ENCODE assay signal across 9 mouse cellular contexts in the genomic region with DNA sequence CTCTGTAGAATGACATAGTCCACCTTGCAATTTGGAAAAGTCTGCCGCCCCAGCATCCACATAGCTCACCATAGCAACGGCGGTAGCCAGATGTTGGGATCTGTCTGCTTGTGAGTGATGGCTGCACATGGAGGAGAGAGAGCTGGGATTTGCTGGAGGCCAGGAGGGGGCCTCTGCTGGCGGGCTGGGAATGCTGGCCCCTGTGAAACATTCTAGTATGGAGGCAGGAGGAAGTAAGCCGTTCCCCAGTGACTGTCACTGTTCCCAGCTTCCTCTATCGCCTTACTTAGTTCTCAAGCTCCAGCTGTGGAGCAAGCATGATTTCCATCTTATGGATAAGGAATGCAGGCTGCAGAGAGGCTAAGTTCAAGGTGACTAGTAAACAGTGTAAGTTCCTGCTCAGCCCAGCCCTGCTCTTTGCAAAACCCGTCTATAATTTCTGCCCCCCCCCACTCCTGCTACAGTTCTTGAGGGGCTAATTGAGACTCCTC. TPM values are rescaled to one million over a fixed set of nuclear protein-coding genes. Genes with fewer than 3 reads are reported as not detected.
A peak's percentile ranks its signal among the peaks of the same experiment; 100 is the strongest.
DNase-seq lines count a peak whose midpoint lies in the region; ATAC-seq lines count a peak whose summit lies in the region.
"Had no signal": no experiment of that assay in that cellular context is flagged by ENCODE, and none has a peak within 500 bp of the region (broad histone marks: within the 10 kb centered on the region; RNA-seq: fewer than 3 reads in every experiment).

No protein-coding gene starts in this region.

- peak; percentile 90 for ATAC-seq in embryonic facial prominence, embryonic 14.5 days (ENCODE audit: low read depth)
- peak; percentile 75 for ATAC-seq in hindbrain, embryonic 12.5 days (ENCODE audit: low FRiP score)
- peak; percentile 48 for ATAC-seq in midbrain, embryonic 15.5 days (replicated peaks)

- H3K4me1 ChIP-seq in embryonic facial prominence, embryonic 14.5 days (ENCODE audit: control insufficient read depth, insufficient read depth, low read length), result peaks cover 18% of the 10 kb centered on the region
- peaks cover 17% of the 10 kb centered on the region for H3K4me1 ChIP-seq in hindbrain, embryonic 12.5 days
- peaks cover 23% of the 10 kb centered on the region for H3K4me1 ChIP-seq in midbrain, embryonic 15.5 days

- H3K9me3 ChIP-seq in embryonic facial prominence, embryonic 14.5 days (ENCODE audit: control insufficient read depth, low read length), result no peaks in the 10 kb centered on the region
- no peaks in the 10 kb centered on the region for H3K9me3 ChIP-seq in hindbrain, embryonic 12.5 days (replicated peaks)
- no peaks in the 10 kb centered on the region for H3K9me3 ChIP-seq in midbrain, embryonic 15.5 days

- 0 out of 2 replicates have a peak overlapping the region, but pooled peaks have one; percentile 7 for H3K4me2 ChIP-seq in embryonic facial prominence, embryonic 14.5 days (ENCODE audit: low read depth, low read length)
- no peak overlapping the region for H3K4me2 ChIP-seq in hindbrain, embryonic 12.5 days (replicated peaks)
- no peak overlapping the region for H3K4me2 ChIP-seq in midbrain, embryonic 15.5 days

- no peaks in the 10 kb centered on the region for H3K27me3 ChIP-seq in embryonic facial prominence, embryonic 14.5 days (replicated peaks; ENCODE audit: control insufficient read depth, insufficient read depth, low read length)
- H3K27me3 ChIP-seq in hindbrain, embryonic 12.5 days, result no peaks in the 10 kb centered on the region
- H3K27me3 ChIP-seq in midbrain, embryonic 15.5 days (replicated peaks), result no peaks in the 10 kb centered on the region

- 3% methylated on average over 7 of the region's 7 CpGs for WGBS in embryonic facial prominence, embryonic 14.5 days
- 7% methylated on average over 7 of the region's 7 CpGs for WGBS in hindbrain, embryonic 12.5 days
- 14% methylated on average over 7 of the region's 7 CpGs for WGBS in midbrain, embryonic 15.5 days

- DNase-seq in heart, adult 18-20 months, result peak; percentile 28 to 39
- DNase-seq in heart, postnatal 25 days (ENCODE audit: low spot score), result no peak
- DNase-seq in embryonic facial prominence, embryonic 14.5 days (ENCODE audit: low spot score), result peak; percentile 88
- no peak for DNase-seq in adrenal gland, adult 18-20 months (ENCODE audit: low spot score in 2 of 2)
- no peak for DNase-seq in layer of hippocampus, adult 9-10 months (ENCODE audit: low spot score)
- no peak for DNase-seq in cerebellum, adult 11-12 months

- H3K27ac ChIP-seq in embryonic facial prominence, embryonic 14.5 days (replicated peaks; ENCODE audit: low read depth, low read length), result peak overlapping the region; percentile 83
- H3K27ac ChIP-seq in hindbrain, embryonic 12.5 days, result peak overlapping the region; percentile 75
- H3K27ac ChIP-seq in midbrain, embryonic 15.5 days, result peak overlapping the region; percentile 27; the same call in 1 of the 2 replicates
- H3K27ac ChIP-seq: liver, embryonic 14.5 days had no signal

- H3K9ac ChIP-seq in embryonic facial prominence, embryonic 14.5 days (ENCODE audit: low read depth, low read length), result no peak overlapping the region; the same call in 1 of the 2 replicates
- no peak overlapping the region for H3K9ac ChIP-seq in hindbrain, embryonic 12.5 days
- H3K9ac ChIP-seq in midbrain, embryonic 15.5 days, result no peak overlapping the region
- H3K9ac ChIP-seq: liver, embryonic 14.5 days had no signal

- peaks cover 62% of the 10 kb centered on the region for H3K36me3 ChIP-seq in embryonic facial prominence, embryonic 14.5 days (ENCODE audit: control insufficient read depth, insufficient read depth, low read length)
- H3K36me3 ChIP-seq in hindbrain, embryonic 12.5 days, result peaks cover 19% of the 10 kb centered on the region
- no peaks in the 10 kb centered on the region for H3K36me3 ChIP-seq in midbrain, embryonic 15.5 days (replicated peaks)

- intact Hi-C loops in heart, postnatal 25 days (cut with DNase I), result no loop called here

- no peak overlapping the region for H3K4me3 ChIP-seq in embryonic facial prominence, embryonic 14.5 days (ENCODE audit: low read depth, low read length)
- no peak overlapping the region for H3K4me3 ChIP-seq in hindbrain, embryonic 12.5 days
- H3K4me3 ChIP-seq in midbrain, embryonic 15.5 days, result no peak overlapping the region

RNA-seq across cellular contexts. Expression of a gene that starts 37.6 kb away (rescaled TPM):
- total RNA-seq in heart, adult 18-20 months (2021), result 10 to 100 TPM; 38.8 to 42.4 TPM
- 10 to 100 TPM; 85.3 to 95.1 TPM for total RNA-seq in heart, postnatal 25 days (2021)
- polyA plus RNA-seq in embryonic facial prominence, embryonic 14.5 days (2014; fragmentation: Nextera tagmentation; extraction: Ambion mirVana), result 64.9 and 65.2 TPM in 2 replicates
- 166 and 180 TPM in 2 replicates for polyA plus RNA-seq in hindbrain, embryonic 12.5 days (2016; fragmentation: Nextera tagmentation; extraction: Ambion mirVana)
- 144 and 152 TPM in 2 replicates for polyA plus RNA-seq in midbrain, embryonic 15.5 days (2015; fragmentation: Nextera tagmentation; extraction: Ambion mirVana)
- 10 to 100 TPM; 35.9 to 42.7 TPM for total RNA-seq in adrenal gland, adult 18-20 months (2021)

Comparison
In these comparisons a context has a peak if more than half of its experiments do, and no peak if none do; other contexts are left out.
1. DNase-seq: peak in heart, adult 18-20 months (2 of 2) and embryonic facial prominence, embryonic 14.5 days (single experiment); none in heart, postnatal 25 days (single experiment), adrenal gland, adult 18-20 months (0 of 2), layer of hippocampus, adult 9-10 months (single experiment) and cerebellum, adult 11-12 months (single experiment).
2. H3K27ac ChIP-seq: peak in every context shown above with its lines; median percentile 83 in embryonic facial prominence, embryonic 14.5 days; 75 in hindbrain, embryonic 12.5 days; 27 in midbrain, embryonic 15.5 days.
3. Peak in every context shown above with its lines, with median percentiles within 50 percentile points of each other: ATAC-seq.